Mouse (Mus musculus) bone marrow, adult 2 months (tissue): ENCODE results near the gene Prkcb.

Experiments
- CTCF ChIP-seq: fragments of 200-500 bp; IDR thresholded peaks from 2 replicates; pipeline ENCODE4 v1.5.1; 2011; ENCODE audit warnings: low read length, control low read depth; ENCODE audit not compliant: control insufficient read depth, insufficient read depth
- POLR2A ChIP-seq: fragments of 200-500 bp; IDR thresholded peaks from 2 replicates; pipeline ENCODE4 v1.6.1; 2011; ENCODE audit warnings: low read depth, mild to moderate bottlenecking, control low read depth, low read length, borderline replicate concordance; ENCODE audit not compliant: control insufficient read depth

DNA sequence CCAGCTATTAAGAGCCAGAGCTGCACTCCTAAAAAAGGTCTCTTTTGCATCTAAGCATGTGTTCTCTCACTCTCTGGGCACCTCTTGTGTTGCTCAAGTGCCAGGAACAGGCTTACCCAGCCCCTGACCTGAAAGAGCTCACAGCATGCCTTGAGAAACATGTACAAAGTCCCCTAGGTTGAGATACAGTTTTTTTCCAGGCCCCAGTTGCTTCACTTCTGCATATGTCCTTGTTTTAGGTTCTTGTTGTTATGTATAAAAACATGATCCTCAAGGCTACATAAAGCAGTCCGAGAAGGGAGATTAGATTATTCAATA is 291.6 kb downstream of the Prkcb start:
- no peak for TF ChIP-seq CTCF
- no peak for TF ChIP-seq POLR2A
